Mouse (Mus musculus) CD4-positive naive resting alpha-beta T cell, adult 57 days (primary cell): ENCODE measurements around the gene Ssb. TPM values are rescaled to one million over a fixed set of nuclear protein-coding genes. Genes with fewer than 3 reads are reported as not detected.

Experiments used
- total RNA-seq: library from RNA; stranded (reverse); gene quantifications from one replicate; pipeline ENCODE4 v1.2.4, GENCODE M21; 2023

The Ssb gene
- 176 TPM for total RNA-seq

GRCm38 (mm10) chr2:69861485-69862091 is at the start of gene Ssb:
Gene Ssb (plus strand): TSS chr2:69861562.

GRCm38 (mm10) chr2:69821711-69822110 is 39.7 kb upstream of the Ssb start, which contains the start of gene Klhl23:
Gene Klhl23 (plus strand): TSS chr2:69821944.

GRCm38 (mm10) chr2:69885451-69886305 is 24.3 kb downstream of the Ssb start, which contains the start of gene Mettl5:
Gene Mettl5 (minus strand): TSS chr2:69885615.

GRCm38 (mm10) chr2:69897039-69897617 is 35.8 kb downstream of the Ssb start, which contains the start of gene Ubr3:
Gene Ubr3 (plus strand): TSS chr2:69897246.

Other genes with a start within 250 kb of the Ssb start
- gene Bbs5, start 214.4 kb upstream of the Ssb start, total RNA-seq = 1.3 TPM
- gene Klhl41, start 191.4 kb upstream of the Ssb start, total RNA-seq = not detected
- gene Fastkd1, start 148.0 kb upstream of the Ssb start, total RNA-seq = 17.1 TPM
- 97.1 TPM for gene Ppig, start 139.0 kb upstream of the Ssb start, total RNA-seq
- gene Ccdc173, start 72.0 kb upstream of the Ssb start, total RNA-seq = 2.0 TPM
- gene Phospho2, start 71.9 kb upstream of the Ssb start, total RNA-seq = 27.1 TPM
- gene Klhl23, start 39.6 kb upstream of the Ssb start, total RNA-seq = not detected
- gene Mettl5, start 24.1 kb downstream of the Ssb start, total RNA-seq = 17.4 TPM
- 77.0 TPM for gene Ubr3, start 35.7 kb downstream of the Ssb start, total RNA-seq
- gene Myo3b, start 177.6 kb downstream of the Ssb start, total RNA-seq = 0.62 TPM